Mouse (Mus musculus) embryonic facial prominence, embryonic 10.5 days (tissue): ENCODE measurements around the gene Olfr1388. TPM values are rescaled to one million over a fixed set of nuclear protein-coding genes. Genes with fewer than 3 reads are reported as not detected.

Experiments
- polyA plus RNA-seq: library from polyadenylated mRNA; unstranded; fragments of >200 nt; fragmentation: Nextera tagmentation; extraction: Ambion mirVana; gene quantifications from 2 replicates; pipeline ENCODE4 v1.2.1, GENCODE M21; 2016

Olfr1388 gene
- polyA plus RNA-seq, 1 experiment from 2014 or later, result 0.42 TPM

Other genes starting within 250 kb of the Olfr1388 start
- gene Btnl9, start 249.5 kb upstream of the Olfr1388 start, polyA plus RNA-seq, result 0.23 and 0.31 TPM in 2 replicates
- gene Zfp62, start 233.3 kb upstream of the Olfr1388 start, polyA plus RNA-seq, result 46.8 and 50.0 TPM in 2 replicates
- 34.8 and 40.3 TPM in 2 replicates for gene Mgat1, start 192.4 kb upstream of the Olfr1388 start, polyA plus RNA-seq
- 0.10 TPM in 1 of 2 replicates, not detected in the other for gene Olfr1393, start 158.3 kb upstream of the Olfr1388 start, polyA plus RNA-seq
- gene Olfr1392, start 151.3 kb upstream of the Olfr1388 start, polyA plus RNA-seq, result 0.06 TPM in 1 of 2 replicates, not detected in the other
- gene Olfr10, start 131.9 kb upstream of the Olfr1388 start, polyA plus RNA-seq, result not detected in 2 replicates
- not detected in 2 replicates for gene Olfr1391, start 113.9 kb upstream of the Olfr1388 start, polyA plus RNA-seq
- not detected in 2 replicates for gene Olfr1390, start 101.4 kb upstream of the Olfr1388 start, polyA plus RNA-seq
- gene Olfr1389, start 13.6 kb upstream of the Olfr1388 start, polyA plus RNA-seq, result not detected in 2 replicates
- not detected in 2 replicates for gene Olfr1387, start 18.7 kb downstream of the Olfr1388 start, polyA plus RNA-seq
- gene Olfr1386, start 28.4 kb downstream of the Olfr1388 start, polyA plus RNA-seq, result not detected in 2 replicates
- gene Olfr1385, start 52.4 kb downstream of the Olfr1388 start, polyA plus RNA-seq, result not detected in 2 replicates
- gene Olfr1384, start 70.1 kb downstream of the Olfr1388 start, polyA plus RNA-seq, result not detected in 2 replicates
- not detected in 2 replicates for gene Olfr1383, start 83.0 kb downstream of the Olfr1388 start, polyA plus RNA-seq
- not detected in 2 replicates for gene Olfr1382, start 91.6 kb downstream of the Olfr1388 start, polyA plus RNA-seq
- not detected in 2 replicates for gene Olfr1381, start 106.8 kb downstream of the Olfr1388 start, polyA plus RNA-seq
- not detected in 2 replicates for gene Olfr1380, start 120.3 kb downstream of the Olfr1388 start, polyA plus RNA-seq
- gene Flt4, start 172.6 kb downstream of the Olfr1388 start, polyA plus RNA-seq, result 5.6 and 6.0 TPM in 2 replicates
- not detected in 2 replicates for gene Scgb3a1, start 227.0 kb downstream of the Olfr1388 start, polyA plus RNA-seq